Mouse (Mus musculus) spleen, adult 2 months (tissue): ENCODE measurements around the gene Prom1.

Experiments
- CTCF ChIP-seq: fragments of 200-500 bp; IDR thresholded peaks from 2 replicates; pipeline ENCODE4 v1.5.1; 2011; ENCODE audit warnings: mild to moderate bottlenecking, inconsistent platforms; ENCODE audit not compliant: insufficient read depth, insufficient read length, insufficient replicate concordance; ENCODE audit errors: extremely low read depth
- POLR2A ChIP-seq: fragments of 200-500 bp; IDR thresholded peaks from 2 replicates; pipeline ENCODE4 v1.6.1; 2011; ENCODE audit warnings: low read depth, low read length, inconsistent platforms

DNA sequence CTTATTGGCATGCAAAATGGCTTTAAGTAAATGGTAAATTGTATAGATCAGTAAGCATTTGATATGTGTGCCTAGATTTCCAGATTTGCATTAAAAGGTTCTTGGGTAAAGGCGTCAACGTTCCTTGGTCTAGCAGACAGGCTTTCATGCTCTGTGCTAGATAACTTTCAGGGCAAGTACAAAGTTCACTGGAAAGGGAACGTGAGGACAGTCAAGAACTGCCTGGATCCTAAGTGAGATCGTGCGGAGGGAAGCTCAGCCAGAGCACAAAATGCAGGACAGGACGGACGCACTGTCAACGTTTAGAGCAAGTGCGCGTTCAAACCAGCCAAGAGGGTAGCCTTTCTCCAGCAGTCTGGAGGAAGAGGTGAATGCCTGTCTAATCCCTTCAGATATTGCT is 5.7 kb downstream of the Prom1 start:
- no peak for TF ChIP-seq POLR2A
- TF ChIP-seq CTCF, result no peak
